Mouse (Mus musculus) v-Abl transformed pro-B cells (cell line): ENCODE results near the gene Gm28102.
"Not testable (repeated sequence)": the region's sequence is repeated elsewhere in the genome, so short reads cannot be mapped to it uniquely, and the experiment has no call there.

Source experiments
- in situ Hi-C, 2 experiments: fragments of 400-800 bp; cut with MboI; formaldehyde crosslinking; loops; one replicate each; pipeline ENCODE4 v1.15.1; 2025; ENCODE audit not compliant: unreplicated experiment in 2 of 2

Gm28102 gene

DNA sequence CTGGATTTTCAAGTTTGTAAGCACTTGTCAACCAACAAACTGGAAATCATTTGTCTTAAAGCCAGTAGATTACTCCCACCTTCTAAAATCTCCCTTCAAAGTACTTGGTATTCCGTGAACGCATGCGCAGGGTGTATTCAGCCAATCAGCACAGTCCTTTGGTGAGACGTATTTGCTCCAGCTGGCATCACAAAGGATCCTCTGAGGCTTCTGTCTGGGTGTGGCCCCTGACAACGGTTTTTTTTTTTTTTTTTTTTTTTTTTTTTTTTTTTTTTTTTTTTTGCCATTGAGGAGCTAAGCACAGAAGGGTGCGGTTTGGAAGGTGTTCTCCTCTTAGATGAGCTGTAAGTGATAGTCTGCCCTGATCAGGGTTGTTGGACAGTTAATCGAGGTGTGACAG is at the start of gene Gm28102:
Gene Gm28102, plus strand, starts transcription at position 301 of the 400 bp plus-strand sequence.
- in situ Hi-C loops, result not testable (repeated sequence)
